Mouse (Mus musculus): ENCODE measurements around the gene Mki67. TPM values are rescaled to one million over a fixed set of nuclear protein-coding genes. Genes with fewer than 3 reads are reported as not detected.
"Not testable (repeated sequence)": the region's sequence is repeated elsewhere in the genome, so short reads cannot be mapped to it uniquely, and the experiment has no call there.

The Mki67 gene
- polyA plus RNA-seq, 2 experiments from 2014 or later = 23.3 to 30.0 TPM

GRCm38 (mm10) chr7:135716445-135716877, 300 bp upstream of the Mki67 start:
- ATAC-seq = peak; percentile 86

GRCm38 (mm10) chr7:135715166-135715565, 995 bp downstream of the Mki67 start:
- ATAC-seq = no peak

- ATAC-seq = no peak
Measured at GRCm38 (mm10) chr7:135713326-135713725, 2.8 kb downstream of the Mki67 start.

GRCm38 (mm10) chr7:135712534-135712933, 3.6 kb downstream of the Mki67 start:
- no peak for ATAC-seq

GRCm38 (mm10) chr7:135710702-135711101, 5.5 kb downstream of the Mki67 start:
- no peak for ATAC-seq

GRCm38 (mm10) chr7:135705753-135706152, 10.4 kb downstream of the Mki67 start:
- no peak for ATAC-seq

GRCm38 (mm10) chr7:135705083-135705482, 11.1 kb downstream of the Mki67 start:
- no peak for ATAC-seq

GRCm38 (mm10) chr7:135704251-135704650, 11.9 kb downstream of the Mki67 start:
- ATAC-seq = no peak

GRCm38 (mm10) chr7:135703600-135704148, 12.5 kb downstream of the Mki67 start:
- no peak for ATAC-seq

GRCm38 (mm10) chr7:135699351-135699750, 16.8 kb downstream of the Mki67 start:
- not testable (repeated sequence) for ATAC-seq

GRCm38 (mm10) chr7:135698362-135698761, 17.8 kb downstream of the Mki67 start:
- no peak for ATAC-seq

- ATAC-seq = not testable (repeated sequence)
Measured at GRCm38 (mm10) chr7:135697021-135697740, 19.0 kb downstream of the Mki67 start.

GRCm38 (mm10) chr7:135696127-135696526, 20.0 kb downstream of the Mki67 start:
- no peak for ATAC-seq

- no peak for ATAC-seq
Measured at GRCm38 (mm10) chr7:135694796-135695195, 21.4 kb downstream of the Mki67 start.

- ATAC-seq = no peak
Measured at GRCm38 (mm10) chr7:135694130-135694529, 22.0 kb downstream of the Mki67 start.

GRCm38 (mm10) chr7:135691941-135692340, 24.2 kb downstream of the Mki67 start:
- no peak for ATAC-seq

- no peak for ATAC-seq
Measured at GRCm38 (mm10) chr7:135689396-135689795, 26.8 kb downstream of the Mki67 start.

GRCm38 (mm10) chr7:135684938-135685337, 31.2 kb downstream of the Mki67 start:
- no peak for ATAC-seq

- not testable (repeated sequence) for ATAC-seq
Measured at GRCm38 (mm10) chr7:135684098-135684497, 32.1 kb downstream of the Mki67 start.

- ATAC-seq = peak; percentile 71
Measured at GRCm38 (mm10) chr7:135680334-135680733, 35.8 kb downstream of the Mki67 start.

- no peak for ATAC-seq
Measured at GRCm38 (mm10) chr7:135676722-135677121, 39.4 kb downstream of the Mki67 start.

- ATAC-seq = no peak
Measured at GRCm38 (mm10) chr7:135673576-135673975, 42.6 kb downstream of the Mki67 start.

- peak; percentile 70 for ATAC-seq
Measured at GRCm38 (mm10) chr7:135668852-135669739, 47.1 kb downstream of the Mki67 start.

Measured in activated CD4-positive, CD25-positive, alpha-beta regulatory T cell, adult 4 months (primary cell).